Mouse (Mus musculus) c-Kit-negative CD71-positive TER-119-positive erythroid progenitor cells, embryonic 14.5 days (primary cell): ENCODE measurements at regions not wholly inside any gene's neighbourhood (a gene's known extent, or its start where the extent isn't known, plus 50 kb on each side); places are given as distances from the start of the nearest gene placed in this dataset.
"Not testable (repeated sequence)": the region's sequence is repeated elsewhere in the genome, so short reads cannot be mapped to it uniquely, and the experiment has no call there.

Experiments used
- DNase-seq: peaks from one replicate; pipeline ENCODE4 v3.0.0-alpha.2; 2013; ENCODE audit warnings: low read depth, low spot score

DNA sequence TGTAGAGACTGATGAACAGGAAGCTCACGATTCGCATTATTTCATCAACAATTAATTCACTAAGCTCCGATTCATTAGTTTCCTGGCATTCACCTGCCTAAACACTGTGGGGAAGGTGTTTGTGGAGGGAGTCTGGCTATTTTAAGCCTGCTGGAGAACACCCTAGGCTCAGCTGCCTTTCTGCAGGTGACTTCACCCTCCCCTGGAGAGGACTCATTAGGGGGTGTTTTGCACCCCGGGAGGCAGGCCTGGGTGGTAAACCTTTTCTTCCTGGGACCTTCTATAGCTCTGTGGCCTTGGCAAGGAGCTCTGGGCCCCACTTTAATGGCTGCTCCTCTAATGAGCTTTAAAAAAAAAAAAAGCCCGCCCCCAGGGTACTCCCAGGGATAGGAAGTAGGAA lies 55.4 kb upstream of the Bnc1 start:
- no peak for DNase-seq

DNA sequence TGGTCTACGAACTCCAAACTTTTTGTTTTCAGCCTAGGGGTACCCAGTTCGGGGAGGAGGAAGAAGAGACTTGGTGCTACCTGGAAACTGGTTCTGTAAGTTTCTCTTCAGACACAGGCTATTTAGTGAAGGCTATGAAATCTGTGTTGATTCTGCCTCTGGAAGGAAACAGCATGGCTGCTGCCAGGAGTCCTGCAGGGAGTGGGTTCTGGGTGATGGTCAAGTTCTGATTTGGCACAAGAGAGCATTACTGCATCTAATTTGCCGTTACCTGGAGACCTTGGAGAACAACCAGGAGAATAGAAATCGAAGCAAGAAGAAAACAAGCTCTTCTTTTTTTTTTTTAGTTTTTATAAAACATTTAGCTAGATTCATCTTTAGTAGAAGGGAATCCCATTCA lies 61.3 kb upstream of the Bnc1 start:
- DNase-seq = no peak

DNA sequence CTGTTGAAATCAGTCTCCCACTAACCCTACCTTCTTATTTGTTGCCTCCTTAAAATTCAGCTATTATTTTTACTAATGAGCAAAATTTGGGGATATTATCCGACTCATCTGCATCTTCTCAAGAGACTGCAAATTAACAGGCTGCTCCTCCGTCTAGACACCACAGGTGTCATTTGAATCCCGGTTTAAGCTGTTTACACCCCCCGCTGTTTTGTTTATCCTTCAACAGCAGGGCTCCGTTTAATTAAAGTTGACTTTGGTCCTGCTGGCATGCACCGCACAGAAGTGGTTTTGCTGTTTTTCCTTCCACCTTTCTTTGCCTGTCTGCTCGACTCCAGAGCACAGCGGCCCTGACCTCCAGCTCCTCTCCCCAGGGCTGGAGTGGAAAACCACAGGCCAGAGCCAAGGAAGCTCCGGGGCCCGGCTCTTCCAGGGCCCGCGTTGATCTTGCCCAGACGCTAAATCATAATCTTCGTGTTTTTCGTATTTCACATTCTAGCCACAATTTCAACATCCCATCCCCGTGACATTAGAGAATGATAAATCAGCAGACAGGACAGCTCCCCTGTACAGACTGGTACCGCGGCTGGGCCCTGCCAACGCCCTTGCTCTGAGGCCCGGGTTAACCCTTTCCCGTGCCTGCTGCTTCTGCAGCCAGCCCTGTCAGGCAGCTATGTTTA lies 64.6 kb upstream of the Bnc1 start:
- DNase-seq = no peak

DNA sequence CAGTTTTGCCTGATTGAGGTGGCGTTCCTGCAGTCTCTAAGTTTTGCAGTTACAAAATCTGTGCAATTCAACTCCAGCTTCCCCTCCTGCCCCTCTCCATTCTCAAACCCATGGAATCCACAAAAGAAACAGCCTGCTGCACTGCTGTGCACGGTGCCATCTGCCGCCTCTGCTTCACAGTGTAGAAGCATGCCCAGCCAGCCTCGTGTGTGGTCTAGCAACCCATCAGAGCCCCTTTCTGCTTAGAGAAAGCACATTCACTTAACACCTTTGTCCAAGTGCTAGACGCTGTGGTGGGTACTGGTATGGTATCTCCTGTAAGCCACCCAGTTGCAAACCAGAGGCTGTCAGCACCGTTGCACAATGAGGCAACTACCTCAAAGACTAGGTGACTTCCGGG lies 71.3 kb upstream of the Bnc1 start:
- DNase-seq = no peak

DNA sequence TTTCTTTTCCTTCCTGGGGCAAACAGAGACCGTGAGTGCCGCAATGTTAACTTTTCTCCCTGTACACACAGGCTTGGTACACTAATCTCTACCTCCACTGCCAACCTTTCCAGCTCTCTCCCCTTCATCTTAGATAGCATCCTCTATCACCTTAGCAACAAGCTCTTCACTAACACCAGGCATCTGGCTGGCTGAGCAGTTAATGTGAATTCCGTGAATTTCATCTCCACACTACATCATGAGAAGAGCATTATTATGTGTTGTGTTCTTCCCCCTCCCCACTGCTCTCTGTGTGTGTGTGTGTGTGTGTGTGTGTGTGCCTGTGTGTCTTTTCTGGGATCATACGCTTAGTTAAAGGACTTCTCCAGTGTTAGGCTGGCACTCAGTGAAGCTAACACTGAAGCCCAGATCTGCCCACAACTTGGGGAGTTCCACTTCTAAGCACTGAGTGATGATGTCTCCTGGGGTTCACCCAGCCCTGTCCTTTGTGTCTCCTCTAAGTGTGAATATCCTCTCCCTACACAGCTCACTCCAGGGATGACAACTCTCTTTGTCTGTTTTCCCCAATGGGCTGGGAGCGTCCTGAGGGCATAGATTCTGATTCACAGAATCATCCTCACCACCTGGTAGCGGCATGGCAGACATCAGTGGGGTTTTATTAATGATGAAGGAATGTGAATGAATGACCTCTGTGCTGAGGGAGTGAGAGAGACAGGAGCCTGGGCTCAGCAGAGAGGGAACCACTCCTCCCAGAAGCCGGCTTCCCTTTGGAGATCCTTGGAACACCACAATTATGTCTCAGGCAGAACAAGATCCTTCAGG lies 77.7 kb upstream of the Bnc1 start:
- DNase-seq = no peak

DNA sequence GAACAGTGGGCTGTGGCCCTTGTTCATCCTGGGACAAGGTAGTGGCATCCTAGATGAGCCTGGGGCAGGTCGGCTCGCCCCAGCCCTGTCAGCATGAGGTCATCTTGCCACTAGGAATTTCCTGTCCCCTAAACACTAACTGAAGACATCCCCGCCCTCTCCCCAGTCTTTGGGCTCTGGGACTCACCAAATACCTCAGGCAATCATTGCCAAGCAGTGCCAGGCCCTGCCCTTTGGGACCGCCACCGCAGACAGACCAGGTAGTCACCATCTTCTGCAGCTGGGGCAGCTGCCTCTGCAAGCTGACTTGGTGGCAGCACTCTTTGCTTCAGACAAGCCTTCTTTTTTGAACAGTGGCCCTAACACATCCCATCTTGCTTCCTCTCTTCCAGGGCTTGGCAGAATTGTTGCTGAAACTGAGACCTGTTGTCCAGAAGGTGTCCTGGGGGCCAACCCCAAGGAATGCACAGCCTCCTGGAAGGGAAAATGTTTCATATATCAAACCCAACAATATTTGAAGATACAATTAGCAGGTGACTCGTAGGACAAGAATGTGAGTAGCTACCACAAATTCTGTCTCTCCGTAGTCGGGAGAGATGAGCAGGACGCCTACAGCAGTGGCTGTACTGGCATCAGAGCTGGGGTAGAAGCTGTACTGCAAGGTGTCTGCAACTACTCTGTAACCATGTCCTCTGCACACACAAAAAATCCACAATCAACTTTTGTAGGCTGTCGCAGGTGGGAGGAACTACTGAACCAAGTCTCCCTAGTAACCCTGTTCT lies 79.0 kb upstream of the Bnc1 start:
- no peak for DNase-seq

DNA sequence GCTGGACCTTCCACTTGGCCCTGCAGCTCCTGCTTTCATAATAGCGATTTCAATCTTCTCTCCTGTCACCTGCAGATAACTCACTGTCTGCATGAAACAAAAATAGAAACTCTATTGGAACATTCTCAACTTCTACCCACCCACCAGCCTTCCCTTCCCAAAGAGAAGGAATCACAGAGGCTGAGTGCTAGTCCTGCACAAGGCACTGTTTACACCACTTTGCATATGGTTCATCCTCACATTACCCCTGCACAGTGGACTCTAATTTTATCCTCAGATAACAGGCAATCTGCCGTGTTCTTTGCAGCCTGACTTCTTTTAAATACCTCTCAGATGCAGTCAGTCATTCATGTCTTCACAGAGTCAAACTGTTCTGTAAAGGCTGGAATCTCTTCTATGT lies 83.3 kb upstream of the Bnc1 start:
- DNase-seq = no peak

DNA sequence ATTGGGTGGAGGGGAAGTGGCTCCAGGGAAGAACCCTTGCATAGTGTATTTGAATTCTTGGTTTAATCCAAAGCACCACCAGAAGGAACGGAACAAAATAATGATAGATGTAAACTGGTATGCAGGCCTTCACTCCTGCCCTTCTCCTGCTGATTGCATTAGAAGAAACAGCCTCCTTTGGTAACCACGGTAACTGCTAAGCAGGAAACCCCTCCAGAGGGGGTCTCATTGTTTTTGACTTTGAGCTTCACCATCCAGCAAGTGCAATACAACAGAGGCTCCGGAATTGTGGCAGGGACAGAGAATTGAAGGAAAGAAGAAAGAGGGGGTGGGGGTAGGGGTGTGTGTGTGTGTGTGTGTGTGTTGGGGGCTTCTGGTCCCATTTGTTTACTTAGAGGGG lies 89.8 kb upstream of the Bnc1 start:
- no peak for DNase-seq

DNA sequence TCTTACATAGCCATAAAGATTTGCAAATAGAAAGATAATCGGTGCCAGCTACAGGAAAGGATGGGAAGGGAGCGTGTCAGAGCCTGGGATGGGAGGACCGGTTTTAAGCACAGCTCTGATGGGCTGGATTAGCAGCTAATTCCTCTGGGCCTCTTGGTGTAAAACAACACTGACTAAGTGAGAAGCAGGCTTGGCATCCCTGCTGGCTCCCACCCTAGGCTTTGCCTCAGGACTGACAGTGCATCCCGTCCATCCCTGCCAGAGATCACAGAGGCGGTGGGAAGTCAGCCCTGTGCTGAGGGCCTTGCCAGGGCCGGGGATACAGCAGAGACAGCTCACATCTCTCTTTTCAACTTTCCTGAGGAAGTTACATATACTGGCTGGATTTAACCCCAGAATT lies 90.8 kb upstream of the Sh3gl3 start:
- DNase-seq = no peak

DNA sequence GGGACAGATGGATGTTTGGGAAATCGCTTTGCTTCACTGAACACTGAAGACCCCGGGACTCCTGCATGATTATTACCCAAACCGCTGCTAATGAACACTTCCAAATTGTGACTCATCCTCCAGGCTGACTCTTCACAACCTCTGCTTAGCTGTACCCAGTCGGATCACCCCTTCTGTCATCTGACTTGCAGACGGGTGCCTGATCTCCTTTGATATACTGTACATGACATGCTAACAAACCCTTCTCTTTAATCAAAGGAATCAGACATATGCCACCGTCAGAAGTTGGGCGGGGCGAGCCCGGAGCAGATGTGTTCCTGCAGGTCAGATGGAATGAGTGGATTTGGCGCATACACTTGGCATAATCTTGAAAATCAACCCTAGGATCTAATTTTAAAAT lies 89.2 kb upstream of the Sh3gl3 start:
- DNase-seq = no peak

DNA sequence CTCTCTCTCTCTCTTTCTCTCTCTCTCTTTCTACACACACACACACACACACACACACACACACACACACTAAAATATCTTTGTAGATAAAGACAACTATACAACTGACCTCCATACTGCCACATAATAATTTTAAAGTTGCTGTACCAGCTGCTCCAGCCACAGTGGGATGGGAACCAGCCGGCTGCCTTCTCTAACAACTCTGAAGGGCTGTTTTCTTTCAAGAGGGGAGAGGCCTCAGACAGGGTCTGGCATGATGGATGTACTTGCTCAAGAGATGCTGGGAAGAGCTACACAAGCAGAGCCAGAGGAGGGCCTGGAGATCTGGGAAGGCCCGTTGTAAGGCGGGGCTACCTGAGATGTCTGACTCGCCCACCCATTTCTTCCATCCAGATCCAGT lies 88.4 kb upstream of the Sh3gl3 start:
- no peak for DNase-seq

DNA sequence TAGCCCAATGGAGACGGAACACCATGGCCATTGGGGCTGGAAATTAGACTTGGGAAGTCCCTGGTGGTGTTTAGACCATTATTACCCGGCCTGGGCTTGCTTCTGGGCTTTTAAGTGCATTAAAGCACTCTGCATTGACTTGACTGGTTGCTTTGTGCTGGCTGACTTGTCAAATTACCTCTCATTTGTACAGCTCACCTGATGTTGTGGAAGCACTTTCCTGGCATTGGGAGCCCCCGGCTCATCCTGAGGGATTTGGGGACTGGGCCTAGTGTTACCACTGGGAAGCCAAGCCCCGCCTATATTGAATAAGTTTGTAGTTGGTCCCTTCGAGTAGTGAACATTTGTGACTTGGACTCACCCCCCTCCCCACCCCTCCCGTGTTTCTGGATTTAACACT lies 75.5 kb upstream of the Sh3gl3 start:
- DNase-seq = no peak

DNA sequence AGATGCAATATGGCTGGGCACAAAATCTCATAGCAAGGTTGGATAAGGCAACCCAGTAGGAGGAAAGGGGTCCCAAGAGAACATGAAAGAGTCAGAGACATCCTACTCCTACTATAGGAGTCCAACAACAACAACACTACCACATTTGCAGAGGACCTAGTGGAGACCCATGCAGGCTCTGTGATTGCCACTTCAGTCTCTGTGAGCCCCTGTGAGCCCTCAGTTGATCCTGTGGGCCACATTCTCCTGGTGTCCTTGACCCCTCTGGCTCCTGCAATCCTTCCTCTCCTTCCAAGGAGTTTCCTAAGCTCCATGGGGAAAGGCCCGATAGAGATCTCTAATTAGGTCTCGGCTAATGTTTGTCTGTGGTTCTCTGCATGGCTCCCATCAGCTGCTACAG lies 72.3 kb upstream of the Sh3gl3 start:
- no peak for DNase-seq

DNA sequence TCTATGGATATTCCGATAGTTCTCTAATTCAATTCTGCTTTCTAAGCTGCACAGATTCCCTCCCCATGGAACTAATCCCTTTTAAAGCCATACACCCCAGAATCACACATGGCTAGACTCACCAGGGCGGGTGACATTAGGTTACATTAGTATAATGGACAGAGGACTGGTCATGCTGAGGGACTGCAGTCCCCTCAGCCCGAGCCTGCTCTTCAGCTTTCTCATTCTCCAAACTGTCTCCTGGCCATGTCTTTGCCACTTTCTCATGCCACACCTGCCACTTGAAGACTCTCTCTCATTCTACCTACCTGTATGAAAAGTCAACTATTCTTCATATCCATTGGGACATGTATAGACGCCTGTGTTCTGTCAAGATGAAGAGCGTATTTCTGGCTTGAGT lies 68.0 kb upstream of the Sh3gl3 start:
- DNase-seq = no peak

DNA sequence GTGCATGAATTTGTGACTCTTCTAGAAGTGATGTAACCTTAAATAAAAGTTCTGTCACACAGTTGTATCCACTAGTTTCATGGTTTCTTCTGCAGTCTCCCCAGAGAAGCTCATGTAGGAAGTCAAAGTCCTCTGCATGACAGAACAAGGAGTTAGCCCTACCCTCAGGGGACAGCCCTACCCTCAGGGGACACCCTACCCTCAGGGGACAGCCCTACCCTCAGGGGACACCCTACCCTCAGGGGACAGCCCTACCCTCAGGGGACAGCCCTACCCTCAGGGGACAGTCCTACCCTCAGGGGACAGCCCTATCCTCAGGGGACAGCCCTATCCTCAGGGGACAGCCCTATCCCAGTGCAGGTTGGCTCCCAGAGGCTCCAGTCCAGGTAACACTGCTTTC lies 64.5 kb upstream of the Sh3gl3 start:
- not testable (repeated sequence) for DNase-seq

DNA sequence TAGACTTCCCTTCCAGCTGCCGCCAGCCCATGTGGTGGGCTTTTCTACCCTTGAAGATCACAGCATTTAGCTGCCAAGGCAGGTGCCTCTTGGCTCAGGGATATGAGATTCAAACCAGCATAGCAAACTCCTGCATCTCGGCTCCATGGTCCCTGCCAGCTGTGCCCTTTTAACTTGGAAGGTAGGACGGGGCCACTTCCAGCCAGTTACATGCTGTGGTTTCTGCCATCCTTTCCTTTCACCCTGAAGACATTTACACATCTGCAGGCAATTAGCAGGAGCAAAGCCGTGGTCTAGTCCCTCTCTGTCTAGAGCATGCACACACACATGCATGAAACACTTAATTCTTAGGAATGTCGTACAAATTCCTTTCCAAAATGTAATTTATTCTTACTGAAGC lies 64.1 kb upstream of the Sh3gl3 start:
- DNase-seq = no peak

DNA sequence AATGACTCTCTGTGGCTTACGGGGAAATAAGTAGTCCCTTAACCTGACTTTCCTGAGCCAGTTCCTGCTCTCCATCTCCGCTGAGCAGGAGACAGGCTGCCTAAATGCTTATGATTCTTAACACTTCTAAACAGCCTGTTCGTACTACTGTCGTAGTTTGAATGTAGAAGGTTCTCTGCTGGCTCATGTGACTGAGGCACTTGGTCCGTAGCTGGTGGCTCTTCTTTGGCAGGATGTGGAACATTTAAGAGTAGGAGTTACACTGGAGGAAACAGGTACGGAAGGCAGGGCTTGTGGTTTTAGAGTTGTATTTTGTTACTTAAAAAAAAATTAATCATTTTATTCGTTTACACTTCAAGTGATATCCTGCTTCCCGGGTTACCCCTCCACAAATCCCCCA lies 63.7 kb upstream of the Sh3gl3 start:
- DNase-seq = no peak

DNA sequence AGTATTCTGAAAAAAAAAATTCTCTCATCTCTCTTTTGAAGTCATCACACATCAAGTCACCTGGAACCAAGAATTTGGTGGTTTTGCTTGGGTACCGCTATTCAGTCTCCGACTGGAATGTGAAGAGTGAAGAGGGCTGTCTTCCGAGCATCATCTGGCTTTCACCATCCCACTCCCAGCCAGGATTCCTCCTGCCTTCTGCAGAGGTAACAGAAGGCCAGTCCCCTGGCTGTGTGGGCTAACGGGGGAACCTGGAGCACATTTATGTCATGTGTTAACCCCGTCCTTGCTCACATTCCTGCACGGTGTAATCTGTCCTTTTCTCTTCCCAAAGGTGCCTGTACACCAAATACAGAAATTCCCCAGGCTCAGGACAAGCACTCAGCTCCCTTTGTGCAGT lies 61.6 kb upstream of the Sh3gl3 start:
- DNase-seq = no peak

DNA sequence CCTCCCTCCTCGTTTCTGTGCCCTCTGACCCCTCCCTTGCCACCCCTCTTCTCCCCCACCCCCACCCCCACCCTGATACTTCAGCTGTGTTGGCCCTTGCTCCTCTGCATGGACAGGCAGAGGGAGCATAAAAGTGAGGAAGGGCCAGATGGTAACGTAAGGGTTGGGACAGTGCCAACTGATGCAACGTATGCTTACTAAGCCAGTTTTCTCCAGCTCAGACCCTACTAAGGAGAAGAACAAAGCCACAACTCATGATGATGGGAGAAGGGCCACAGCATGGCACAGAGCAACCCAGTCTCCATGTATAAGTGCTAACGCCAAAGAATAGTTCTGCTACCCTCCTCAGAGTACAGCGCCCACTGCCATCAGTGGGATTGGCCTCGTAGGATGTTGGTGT lies 58.0 kb upstream of the Sh3gl3 start:
- no peak for DNase-seq

DNA sequence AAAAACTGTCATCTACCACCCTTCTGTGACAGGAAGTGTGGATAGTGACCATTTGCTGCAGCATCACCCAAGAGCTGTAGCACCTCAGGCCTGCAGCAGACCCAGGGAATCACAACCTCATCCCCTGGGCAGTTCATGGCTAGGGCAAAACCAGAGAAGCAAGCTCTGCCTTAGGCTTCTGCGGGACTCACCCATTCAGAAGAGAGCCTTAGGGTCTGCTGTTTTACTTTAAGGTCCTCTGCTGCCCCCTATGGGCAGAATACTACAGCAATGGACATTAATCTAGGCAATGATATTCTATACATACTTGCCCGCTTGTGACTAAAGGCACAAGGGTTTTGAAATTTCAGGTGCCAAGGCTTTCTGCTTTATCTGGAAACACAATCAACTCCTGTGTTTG lies 54.4 kb upstream of the Sh3gl3 start:
- peak; percentile 4 for DNase-seq

DNA sequence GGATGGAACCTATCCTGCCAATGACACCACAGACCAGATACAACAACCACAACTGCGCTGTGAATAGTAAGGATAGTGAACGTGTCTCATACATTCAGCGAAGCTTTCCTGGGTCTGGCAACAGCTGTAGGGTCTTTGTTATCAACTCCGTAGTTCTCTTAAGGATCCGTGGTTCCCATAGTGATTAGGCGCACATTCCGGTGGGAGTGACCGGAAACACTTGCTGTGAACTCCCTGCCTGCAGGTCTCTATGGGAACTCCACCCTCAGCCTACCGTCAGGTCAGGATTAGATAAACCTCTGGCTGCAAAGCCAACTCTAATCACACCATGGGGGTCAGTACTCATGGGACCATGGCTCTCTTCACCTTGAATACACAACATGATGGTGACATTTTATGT lies 53.8 kb upstream of the Sh3gl3 start:
- DNase-seq = no peak

DNA sequence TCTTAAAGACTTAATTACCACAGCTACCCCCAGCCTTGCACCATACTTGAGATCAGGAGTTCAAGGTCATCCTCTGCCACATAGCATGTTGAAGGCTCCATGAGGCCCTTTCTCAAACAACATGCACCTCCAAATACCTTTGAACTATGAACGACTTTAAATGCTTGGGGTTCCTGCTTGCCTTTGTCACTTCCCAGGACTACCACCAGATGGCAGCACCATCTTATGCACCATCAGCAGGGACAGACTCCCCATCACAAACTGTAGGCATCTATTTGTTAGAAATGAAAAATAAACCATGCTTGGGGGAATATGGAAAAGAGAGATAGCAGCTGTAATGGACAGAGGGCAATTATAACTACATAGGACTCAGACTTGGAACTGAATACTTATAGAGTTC lies 51.9 kb upstream of the Sh3gl3 start:
- peak; percentile 8 for DNase-seq
